Mouse (Mus musculus) heart, adult 11 months (tissue): Measurements from ENCODE around the gene Ccn5.
A peak's percentile ranks its signal among the peaks of the same experiment; 100 is the strongest.

Source experiments
- DNase-seq: peaks from one replicate; pipeline ENCODE4 v3.0.0; 2022

Ccn5 gene

GRCm38 (mm10) chr2:163857233-163857632 is 36.6 kb downstream of the Ccn5 start:
- DNase-seq = no peak

- DNase-seq = no peak
These were observed 37.7 kb downstream of the Ccn5 start for GRCm38 (mm10) chr2:163858254-163858947.

- peak; percentile 75 for DNase-seq
These were observed 44.6 kb downstream of the Ccn5 start for GRCm38 (mm10) chr2:163865311-163865710.

- DNase-seq = no peak
These were observed 45.4 kb downstream of the Ccn5 start for GRCm38 (mm10) chr2:163866061-163866460.

- DNase-seq = no peak
These were observed 49.1 kb downstream of the Ccn5 start for GRCm38 (mm10) chr2:163869783-163870182.

- DNase-seq = no peak
These were observed 50.6 kb downstream of the Ccn5 start for GRCm38 (mm10) chr2:163871266-163871665.

GRCm38 (mm10) chr2:163871906-163872305 is 51.2 kb downstream of the Ccn5 start:
- DNase-seq = no peak

GRCm38 (mm10) chr2:163874877-163875276 is 54.2 kb downstream of the Ccn5 start:
- DNase-seq = no peak

GRCm38 (mm10) chr2:163875484-163875883 is 54.8 kb downstream of the Ccn5 start:
- DNase-seq = no peak

GRCm38 (mm10) chr2:163876830-163877498 is 56.3 kb downstream of the Ccn5 start:
- no peak for DNase-seq

GRCm38 (mm10) chr2:163880891-163881290 is 60.2 kb downstream of the Ccn5 start:
- DNase-seq = no peak
